Mouse (Mus musculus): ENCODE measurements around the gene Cav2. TPM values are rescaled to one million over a fixed set of nuclear protein-coding genes. Genes with fewer than 3 reads are reported as not detected.

Cav2 gene
- polyA plus RNA-seq, 1 experiment from 2014 or later = 12.1 TPM

DNA sequence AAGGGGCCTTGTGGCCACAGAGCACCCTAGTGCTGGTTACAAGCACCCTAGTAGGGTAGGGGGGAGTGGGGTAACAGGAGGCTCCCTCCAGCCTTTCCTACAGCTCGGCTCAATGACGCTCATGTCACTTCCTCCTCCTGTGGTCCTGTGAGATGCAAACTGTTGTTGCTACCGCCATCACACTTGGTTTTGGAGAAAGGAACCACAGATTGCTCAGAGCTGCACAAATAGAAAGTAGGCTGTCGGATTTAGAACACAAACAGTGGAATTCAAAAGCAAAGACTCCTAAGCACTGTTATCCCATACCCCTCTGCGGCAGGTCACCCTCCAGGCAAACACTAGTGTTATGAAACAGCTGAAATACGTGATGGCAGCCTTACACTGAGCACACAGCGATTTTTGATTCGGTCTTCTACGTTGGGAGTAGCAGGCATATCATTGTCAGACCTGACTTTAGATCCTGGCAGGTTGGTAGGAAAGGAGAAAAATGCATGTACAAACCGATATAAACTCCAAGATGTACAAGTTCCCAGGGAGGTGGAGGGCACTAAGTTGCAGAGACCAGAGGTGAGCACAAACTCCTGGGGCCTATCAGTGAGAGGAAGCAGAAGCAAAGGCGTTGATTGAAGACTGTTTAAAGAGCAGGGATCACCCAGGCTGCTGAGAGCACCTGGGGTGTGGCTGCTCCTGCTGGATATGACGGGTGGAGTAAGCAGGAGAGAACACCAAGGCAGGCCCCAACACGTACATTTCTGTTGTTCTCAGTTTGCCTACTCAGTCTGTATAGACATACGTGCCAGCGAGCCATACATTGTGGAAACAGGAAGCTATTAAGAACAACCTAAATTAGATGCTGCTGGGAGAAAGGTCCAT, 35.5 kb downstream of the Cav2 start:
- Histone ChIP-seq H3K9me3 (replicated peaks; ENCODE audit: control insufficient read depth, low read length) (no peaks in the 10 kb centered on the region), H3K4me3 (ENCODE audit: low read depth, low read length) (no peak overlapping the region), H3K9ac (ENCODE audit: low read length) (no peak overlapping the region), H3K4me1 (ENCODE audit: control insufficient read depth, insufficient read depth, low read length) (no peaks in the 10 kb centered on the region), H3K4me2 (ENCODE audit: low read length) (no peak overlapping the region), H3K27me3 (replicated peaks; ENCODE audit: control insufficient read depth, insufficient read depth, low read length) (no peaks in the 10 kb centered on the region), H3K36me3 (ENCODE audit: control insufficient read depth, insufficient read depth, low read length) (no peaks in the 10 kb centered on the region), H3K27ac (ENCODE audit: low read depth, low read length) (no peak overlapping the region; the same call in 1 of the 2 replicates)
- ATAC-seq = peak; percentile 68; the same call in 1 of the 2 replicates
- no peak for DNase-seq (ENCODE audit: low spot score)
- 66% methylated on average over 15 of the region's 15 CpGs for WGBS

GRCm38 (mm10) chr6:17317167-17317524, 36.2 kb downstream of the Cav2 start:
- Histone ChIP-seq H3K4me3 (ENCODE audit: low read depth, low read length) (no peak overlapping the region), H3K9ac (ENCODE audit: low read length) (no peak overlapping the region), H3K4me2 (ENCODE audit: low read length) (no peak overlapping the region), H3K4me1 (ENCODE audit: control insufficient read depth, insufficient read depth, low read length) (no peaks in the 10 kb centered on the region), H3K36me3 (ENCODE audit: control insufficient read depth, insufficient read depth, low read length) (no peaks in the 10 kb centered on the region), H3K27ac (ENCODE audit: low read depth, low read length) (no peak overlapping the region; the same call in 1 of the 2 replicates), H3K27me3 (replicated peaks; ENCODE audit: control insufficient read depth, insufficient read depth, low read length) (no peaks in the 10 kb centered on the region), H3K9me3 (replicated peaks; ENCODE audit: control insufficient read depth, low read length) (no peaks in the 10 kb centered on the region)
- DNase-seq (ENCODE audit: low spot score) (peak; percentile 50), ATAC-seq (peak; percentile 73; the same call in 1 of the 2 replicates)
- WGBS = 8% methylated on average over 1 of the region's 1 CpGs

DNA sequence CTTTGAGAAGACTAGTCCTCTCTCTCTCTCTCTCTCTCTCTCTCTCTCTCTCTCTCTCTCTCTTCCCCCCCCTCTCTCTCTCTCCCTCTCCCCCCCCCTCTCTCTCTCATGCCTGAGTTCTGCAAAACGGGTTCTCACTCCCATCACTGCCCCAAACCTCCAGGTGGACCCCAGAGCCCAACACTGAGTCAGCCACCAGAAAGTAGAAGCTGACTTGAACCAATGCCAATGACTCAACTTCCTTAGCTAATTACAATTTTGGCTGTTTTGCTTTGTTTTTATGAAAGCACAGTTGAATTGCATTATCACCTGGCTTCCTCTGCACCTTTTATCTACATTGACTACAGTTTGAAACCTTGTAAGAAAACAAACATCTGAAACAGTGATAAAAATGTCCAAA, 37.0 kb downstream of the Cav2 start:
- Histone ChIP-seq H3K36me3 (ENCODE audit: control insufficient read depth, insufficient read depth, low read length) (no peaks in the 10 kb centered on the region), H3K4me2 (ENCODE audit: low read length) (no peak overlapping the region), H3K9me3 (replicated peaks; ENCODE audit: control insufficient read depth, low read length) (no peaks in the 10 kb centered on the region), H3K9ac (ENCODE audit: low read length) (no peak overlapping the region), H3K4me1 (ENCODE audit: control insufficient read depth, insufficient read depth, low read length) (no peaks in the 10 kb centered on the region), H3K27me3 (replicated peaks; ENCODE audit: control insufficient read depth, insufficient read depth, low read length) (no peaks in the 10 kb centered on the region), H3K27ac (ENCODE audit: low read depth, low read length) (no peak overlapping the region), H3K4me3 (ENCODE audit: low read depth, low read length) (no peak overlapping the region)
- DNase-seq (ENCODE audit: low spot score) = no peak
- ATAC-seq = no peak
- 31% methylated on average over 1 of the region's 1 CpGs for WGBS

- H3K9me3 ChIP-seq (replicated peaks; ENCODE audit: control insufficient read depth, low read length) = no peaks in the 10 kb centered on the region
- no peak overlapping the region for H3K27ac ChIP-seq (ENCODE audit: low read depth, low read length)
- no peak overlapping the region for H3K4me3 ChIP-seq (ENCODE audit: low read depth, low read length)
- DNase-seq (ENCODE audit: low spot score) (no peak), ATAC-seq (no peak)
- H3K36me3 ChIP-seq (ENCODE audit: control insufficient read depth, insufficient read depth, low read length) = no peaks in the 10 kb centered on the region
- no peak overlapping the region for H3K9ac ChIP-seq (ENCODE audit: low read length)
- no peaks in the 10 kb centered on the region for H3K27me3 ChIP-seq (replicated peaks; ENCODE audit: control insufficient read depth, insufficient read depth, low read length)
- H3K4me2 ChIP-seq (ENCODE audit: low read length) = no peak overlapping the region
- no peaks in the 10 kb centered on the region for H3K4me1 ChIP-seq (ENCODE audit: control insufficient read depth, insufficient read depth, low read length)
- 86% methylated on average over 6 of the region's 6 CpGs for WGBS
Observed at GRCm38 (mm10) chr6:17321976-17322375, 41.0 kb downstream of the Cav2 start.

GRCm38 (mm10) chr6:17327216-17327615, 46.2 kb downstream of the Cav2 start:
- H3K36me3 ChIP-seq (ENCODE audit: control insufficient read depth, insufficient read depth, low read length) = no peaks in the 10 kb centered on the region
- no peak for ATAC-seq
- no peak for DNase-seq (ENCODE audit: low spot score)
- H3K4me2 ChIP-seq (ENCODE audit: low read length) = no peak overlapping the region
- whole genome bisulfite sequencing = 59% methylated on average over 11 of the region's 11 CpGs
- no peaks in the 10 kb centered on the region for H3K27me3 ChIP-seq (replicated peaks; ENCODE audit: control insufficient read depth, insufficient read depth, low read length)
- H3K4me3 ChIP-seq (ENCODE audit: low read depth, low read length) = no peak overlapping the region
- no peak overlapping the region for H3K9ac ChIP-seq (ENCODE audit: low read length)
- H3K4me1 ChIP-seq (ENCODE audit: control insufficient read depth, insufficient read depth, low read length) = no peaks in the 10 kb centered on the region
- no peak overlapping the region for H3K27ac ChIP-seq (ENCODE audit: low read depth, low read length)
- H3K9me3 ChIP-seq (replicated peaks; ENCODE audit: control insufficient read depth, low read length) = no peaks in the 10 kb centered on the region

GRCm38 (mm10) chr6:17329801-17330200, 48.8 kb downstream of the Cav2 start:
- WGBS = 79% methylated on average over 3 of the region's 3 CpGs
- no peak overlapping the region for H3K27ac ChIP-seq (ENCODE audit: low read depth, low read length)
- no peaks in the 10 kb centered on the region for H3K4me1 ChIP-seq (ENCODE audit: control insufficient read depth, insufficient read depth, low read length)
- H3K27me3 ChIP-seq (replicated peaks; ENCODE audit: control insufficient read depth, insufficient read depth, low read length) = no peaks in the 10 kb centered on the region
- H3K4me3 ChIP-seq (ENCODE audit: low read depth, low read length) = no peak overlapping the region
- ATAC-seq (no peak), DNase-seq (ENCODE audit: low spot score) (no peak)
- no peaks in the 10 kb centered on the region for H3K36me3 ChIP-seq (ENCODE audit: control insufficient read depth, insufficient read depth, low read length)
- H3K9me3 ChIP-seq (replicated peaks; ENCODE audit: control insufficient read depth, low read length) = no peaks in the 10 kb centered on the region
- H3K9ac ChIP-seq (ENCODE audit: low read length) = no peak overlapping the region
- no peak overlapping the region for H3K4me2 ChIP-seq (ENCODE audit: low read length)

GRCm38 (mm10) chr6:17337724-17338123, 56.7 kb downstream of the Cav2 start:
- ATAC-seq (no peak), DNase-seq (ENCODE audit: low spot score) (no peak)
- Histone ChIP-seq H3K4me3 (ENCODE audit: low read depth, low read length) (no peak overlapping the region), H3K27ac (ENCODE audit: low read depth, low read length) (no peak overlapping the region), H3K4me2 (ENCODE audit: low read length) (no peak overlapping the region), H3K9ac (ENCODE audit: low read length) (no peak overlapping the region), H3K36me3 (ENCODE audit: control insufficient read depth, insufficient read depth, low read length) (no peaks in the 10 kb centered on the region), H3K4me1 (ENCODE audit: control insufficient read depth, insufficient read depth, low read length) (no peaks in the 10 kb centered on the region), H3K27me3 (replicated peaks; ENCODE audit: control insufficient read depth, insufficient read depth, low read length) (no peaks in the 10 kb centered on the region), H3K9me3 (replicated peaks; ENCODE audit: control insufficient read depth, low read length) (no peaks in the 10 kb centered on the region)
- 91% methylated on average over 2 of the region's 2 CpGs for WGBS

Other genes starting within 250 kb of the Cav2 start
- gene Tes, start 216.0 kb upstream of the Cav2 start, polyA plus RNA-seq (2014; fragmentation: Nextera tagmentation; extraction: Ambion mirVana) = 36.2 and 38.0 TPM in 2 replicates
- 32.3 and 40.3 TPM in 2 replicates for gene Cav1, start 25.1 kb downstream of the Cav2 start, polyA plus RNA-seq (2014; fragmentation: Nextera tagmentation; extraction: Ambion mirVana)
- 0.98 and 1.4 TPM in 2 replicates for gene Met, start 182.6 kb downstream of the Cav2 start, polyA plus RNA-seq (2014; fragmentation: Nextera tagmentation; extraction: Ambion mirVana)